Mouse (Mus musculus) c-Kit-positive CD71-positive TER-119-negative erythroid progenitor cells, embryonic 14.5 days (primary cell): ENCODE results near the gene Szt2.

Experiments used
- DNase-seq: peaks from one replicate; pipeline ENCODE4 v3.0.0-alpha.2; 2013; ENCODE audit warnings: low read depth

Gene Szt2

GRCm38 (mm10) chr4:118409142-118409900, at the start of gene Szt2, which contains the start of gene Med8:
TSS of gene Szt2 (minus strand) at chr4:118409273.
TSS of gene Med8 (plus strand) at chr4:118409337.
- peak; percentile 93 for DNase-seq

GRCm38 (mm10) chr4:118457345-118457975, 48.4 kb upstream of the Szt2 start, which contains the start of gene Mpl:
TSS of gene Mpl (minus strand) at chr4:118457513.
- no peak for DNase-seq

DNA sequence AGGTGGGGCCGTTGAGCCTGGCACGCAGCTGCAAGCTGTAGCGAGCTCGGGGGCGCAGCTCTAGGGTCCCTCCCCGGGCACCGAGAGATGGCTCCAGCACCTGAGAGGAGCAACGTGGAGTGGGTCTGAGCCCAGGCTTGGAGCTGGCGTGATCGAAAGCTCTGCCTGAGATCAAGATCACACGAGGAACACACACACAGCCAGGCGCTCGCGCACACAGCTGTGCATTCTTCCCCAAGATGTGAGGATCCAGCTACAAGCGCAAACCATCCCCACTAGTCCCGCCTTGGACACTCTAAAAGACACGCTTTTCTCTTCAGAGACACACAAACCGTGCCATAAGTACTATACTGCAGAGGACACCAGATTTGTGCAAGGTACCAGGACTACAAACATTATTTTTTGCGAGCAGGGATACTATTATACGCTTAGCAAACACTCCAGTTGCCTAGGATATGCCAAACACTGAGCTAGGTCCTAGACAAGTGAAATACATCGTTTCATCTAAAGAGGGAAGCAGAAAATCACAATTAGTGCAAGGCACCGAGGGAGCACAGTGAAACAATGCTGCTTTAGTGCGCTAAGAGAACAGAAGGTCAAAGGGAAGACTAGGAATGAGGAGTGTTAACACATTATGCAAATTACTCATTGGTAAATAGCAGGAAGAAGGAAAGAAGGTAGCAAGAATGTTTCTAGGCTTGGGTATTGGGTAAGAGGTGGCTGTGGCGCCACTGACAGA, 37.5 kb upstream of the Szt2 start:
- DNase-seq, result no peak

GRCm38 (mm10) chr4:118445781-118446414, 36.8 kb upstream of the Szt2 start:
- no peak for DNase-seq

DNA sequence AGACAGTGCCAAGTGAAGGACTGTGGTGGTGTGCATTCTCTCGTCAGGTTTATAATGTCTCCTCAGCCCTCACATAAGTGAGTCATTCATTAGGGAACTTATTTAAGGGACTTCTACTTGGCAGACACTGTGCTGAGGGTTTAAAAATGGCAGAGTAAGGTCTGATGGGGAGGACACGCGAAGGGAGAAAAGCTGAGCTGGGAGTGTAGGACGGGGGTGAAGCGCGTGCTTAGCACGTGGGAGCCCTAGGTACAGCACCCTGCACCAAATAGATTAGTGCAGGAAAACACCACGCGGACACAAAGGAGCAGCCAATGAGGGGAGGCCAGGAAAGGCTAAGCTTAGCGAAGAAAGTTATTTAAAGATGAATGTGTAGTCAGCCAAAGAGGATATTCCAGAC, 36.0 kb upstream of the Szt2 start:
- DNase-seq, result no peak

DNA sequence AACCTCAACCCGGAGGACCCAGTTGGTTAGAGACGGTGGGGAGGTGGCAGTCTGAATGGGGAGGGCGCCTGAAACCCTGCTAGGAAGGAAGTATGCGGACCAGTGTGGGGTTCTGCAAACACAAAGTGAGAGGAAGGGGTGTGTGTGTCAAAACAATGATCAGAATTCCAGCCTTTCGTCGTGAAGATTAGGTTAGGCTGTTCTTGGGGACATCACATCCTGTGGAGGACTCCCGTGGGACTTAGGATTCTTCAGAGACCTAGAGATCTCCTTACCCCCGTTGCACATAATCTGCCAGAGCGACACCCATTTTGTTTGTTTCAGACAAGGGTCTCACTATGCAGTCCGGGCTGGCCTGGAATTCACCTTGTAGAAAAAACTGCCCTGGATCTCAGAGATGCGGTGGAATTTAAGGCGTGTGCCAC, 28.8 kb upstream of the Szt2 start:
- DNase-seq, result no peak

GRCm38 (mm10) chr4:118436820-118437603, 27.9 kb upstream of the Szt2 start, which contains the start of gene Cdc20:
TSS of gene Cdc20 (minus strand) at chr4:118437352.
- peak; percentile 94 for DNase-seq

GRCm38 (mm10) chr4:118432332-118432731, 23.3 kb upstream of the Szt2 start:
- no peak for DNase-seq

DNA sequence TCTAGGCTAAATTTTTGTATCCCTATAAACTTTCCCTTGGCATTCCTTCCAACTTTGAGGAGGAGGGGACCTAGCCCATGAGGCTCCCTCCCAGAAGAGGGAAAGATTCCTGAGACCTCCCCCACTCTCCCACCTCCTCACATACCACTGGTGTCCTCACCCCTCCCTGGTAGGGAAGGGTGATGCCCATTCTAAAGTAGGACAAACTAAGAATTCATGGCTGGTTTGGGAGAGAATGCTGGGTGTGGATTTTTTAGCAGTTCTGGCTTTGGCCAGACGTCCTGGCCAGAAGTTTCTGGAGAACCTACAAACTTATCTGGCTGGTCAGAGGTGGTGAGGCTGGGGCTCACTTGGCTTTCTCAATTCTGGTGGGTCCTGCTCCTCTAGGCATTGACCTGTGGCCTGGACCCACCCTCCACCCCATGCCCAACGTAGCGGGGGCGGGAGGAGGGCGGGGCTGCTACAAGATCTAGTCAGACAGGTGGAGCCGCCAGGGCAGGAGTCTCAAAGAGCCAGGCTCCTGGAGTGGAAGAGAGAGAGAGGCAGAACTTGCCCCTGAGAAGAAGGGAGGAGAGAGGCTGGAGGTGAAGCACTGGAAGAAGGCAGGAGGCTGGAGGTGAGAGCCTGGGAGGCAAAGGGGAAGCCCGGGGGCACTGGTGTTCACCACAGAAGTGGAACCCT, 20.3 kb upstream of the Szt2 start:
- DNase-seq, result no peak

GRCm38 (mm10) chr4:118428531-118429214, 19.6 kb upstream of the Szt2 start:
- DNase-seq, result no peak

DNA sequence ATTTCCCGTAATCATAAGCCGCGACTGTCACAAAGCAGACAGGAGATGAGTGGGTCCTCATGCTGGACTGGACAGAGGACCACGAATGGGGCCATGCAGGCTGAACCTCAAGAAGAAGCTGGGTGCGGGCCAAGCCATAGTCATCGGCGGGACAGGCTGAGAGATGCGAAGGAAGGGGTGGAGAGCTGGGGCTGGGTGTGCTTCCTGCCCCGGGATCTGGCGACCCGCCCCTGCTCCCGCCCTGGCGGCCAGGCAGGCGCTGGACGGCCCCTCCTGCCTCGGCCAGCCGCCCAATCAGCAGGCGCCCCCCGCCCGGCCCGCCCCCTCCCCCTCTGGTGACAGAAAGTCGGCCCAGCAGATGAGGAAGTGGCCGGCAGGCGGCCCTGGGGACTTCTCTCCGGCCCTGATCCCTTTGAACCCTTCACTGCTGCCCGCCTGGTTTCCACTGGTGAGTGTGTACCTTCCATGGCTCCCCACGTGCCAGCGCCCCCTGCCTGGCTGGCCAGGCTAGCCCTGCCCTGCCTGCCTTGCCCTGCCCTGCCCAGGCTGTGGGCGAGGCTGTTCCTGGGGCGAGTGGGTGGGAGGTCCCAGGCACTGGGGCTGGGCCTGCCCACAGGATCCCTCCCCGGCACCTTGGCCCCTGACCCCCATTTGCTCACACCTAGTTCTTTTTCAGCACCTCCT, 18.8 kb upstream of the Szt2 start, which contains the start of gene Elovl1:
Gene Elovl1 (plus strand): TSS at position 326 of the 684 bp plus-strand sequence.
- DNase-seq, result peak; percentile 76

DNA sequence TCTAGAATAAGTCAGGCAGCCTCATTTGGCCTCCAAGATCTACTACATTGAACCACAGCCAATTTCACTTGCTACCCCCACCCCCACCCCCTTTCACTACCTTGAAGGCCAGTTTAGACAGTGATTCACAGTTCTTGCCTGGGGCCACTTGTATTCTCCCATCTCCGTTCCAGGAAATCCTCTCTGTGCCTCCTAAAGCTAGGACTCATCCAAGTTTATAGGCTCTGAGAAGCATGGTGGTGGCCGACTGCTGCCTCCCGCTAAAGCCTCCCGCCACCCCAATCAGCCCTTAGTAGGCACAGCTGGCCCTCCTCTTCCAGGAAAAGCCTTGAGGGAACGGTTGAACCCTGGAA, 18.3 kb upstream of the Szt2 start:
- DNase-seq, result no peak

GRCm38 (mm10) chr4:118425374-118425773, 16.3 kb upstream of the Szt2 start:
- no peak for DNase-seq

DNA sequence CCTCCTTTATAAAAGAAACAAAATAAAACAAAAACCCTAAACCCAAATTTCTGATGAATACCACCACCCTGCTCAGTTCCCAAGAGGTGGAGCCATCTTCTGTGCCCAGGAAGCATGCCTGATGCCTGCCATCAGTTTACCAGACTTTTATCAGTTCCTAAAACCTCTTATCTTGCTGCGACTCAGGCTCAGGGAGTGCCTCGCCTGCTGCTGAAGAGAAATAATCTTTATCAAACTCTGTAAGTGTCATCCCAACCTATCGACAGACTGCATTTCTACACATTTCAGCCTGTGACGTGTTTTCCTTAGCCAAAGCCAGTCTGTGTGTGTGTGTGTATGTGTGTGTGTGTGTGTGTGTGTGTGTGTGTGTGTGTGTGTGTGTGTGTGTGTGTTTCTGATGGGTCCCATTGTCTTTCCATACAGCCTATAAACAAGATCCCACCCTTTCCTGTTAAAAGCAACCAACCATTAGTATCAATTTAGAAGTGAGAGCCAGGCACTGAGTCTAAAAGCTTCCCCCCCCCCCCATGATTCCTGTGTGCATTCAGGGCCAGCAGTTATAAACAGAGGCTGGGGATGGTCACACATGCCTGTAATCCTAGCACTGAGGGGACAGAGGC, 15.6 kb upstream of the Szt2 start:
- no peak for DNase-seq

DNA sequence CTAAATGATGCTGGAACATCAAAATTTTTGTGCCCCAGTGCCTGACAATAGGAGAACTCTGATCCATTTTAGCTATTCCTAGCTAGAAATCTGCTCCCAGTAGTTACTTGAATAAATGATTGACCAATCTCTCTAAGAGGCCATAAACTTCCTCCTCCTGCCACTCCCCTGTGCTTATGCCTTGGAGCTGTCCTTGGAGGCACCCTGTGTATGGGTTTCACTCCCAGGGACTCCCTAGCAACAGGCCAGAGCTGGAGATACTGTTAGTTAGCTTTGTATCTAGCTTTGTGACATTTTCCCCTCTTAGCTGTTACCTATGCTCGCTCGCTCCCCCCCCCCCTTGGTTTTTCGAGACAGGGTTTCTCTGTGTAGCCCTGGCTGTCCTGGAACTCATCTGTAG, 12.3 kb upstream of the Szt2 start:
- no peak for DNase-seq

- DNase-seq, result no peak
These were observed 8.2 kb upstream of the Szt2 start for GRCm38 (mm10) chr4:118417112-118417797.

- no peak for DNase-seq
These were observed 7.3 kb upstream of the Szt2 start for GRCm38 (mm10) chr4:118416329-118416728.

GRCm38 (mm10) chr4:118415779-118416178, 6.7 kb upstream of the Szt2 start:
- DNase-seq, result no peak

GRCm38 (mm10) chr4:118413553-118413952, 4.5 kb upstream of the Szt2 start:
- DNase-seq, result no peak
